Mouse (Mus musculus) spleen, postnatal 4 days (tissue): Measurements from ENCODE around the gene Tfe3.
A peak's percentile ranks its signal among the peaks of the same experiment; 100 is the strongest.
"Not testable (repeated sequence)": the region's sequence is repeated elsewhere in the genome, so short reads cannot be mapped to it uniquely, and the experiment has no call there.

Experiments used
- DNase-seq, 2 experiments: peaks; one replicate each; pipeline ENCODE4 v3.0.0; 2022; ENCODE audit warnings: low spot score in 2 of 2

The Tfe3 gene

GRCm38 (mm10) chrX:7762137-7762920 is at the start of gene Tfe3:
Gene Tfe3, plus strand, starts transcription at chrX:7762560.
- peak; percentile 88 to 89 for DNase-seq

DNA sequence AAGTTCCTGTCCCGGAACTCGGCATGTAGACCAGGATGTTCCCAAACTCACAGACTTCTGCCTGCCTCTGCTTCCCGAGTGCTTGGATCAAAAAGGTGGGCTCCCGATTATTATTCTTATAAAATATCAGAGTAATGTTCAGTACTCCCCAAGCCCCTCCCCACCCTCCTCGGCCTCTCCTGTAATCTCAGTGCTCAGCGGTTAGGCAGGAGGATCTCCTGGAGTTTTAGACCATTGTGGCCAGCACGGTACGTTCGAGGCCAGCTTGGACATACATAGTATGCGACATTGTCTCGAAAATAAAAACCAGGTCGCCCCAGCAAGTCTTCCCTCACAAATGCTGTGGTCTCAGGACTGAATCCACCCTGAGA is 48.6 kb upstream of the Tfe3 start:
- DNase-seq: not testable (repeated sequence)

- peak; percentile 90 to 91 for DNase-seq
Measured at GRCm38 (mm10) chrX:7714135-7714899, 48.0 kb upstream of the Tfe3 start, which contains the start of gene Wdr45. Gene Wdr45, plus strand, starts transcription at chrX:7714333.

DNA sequence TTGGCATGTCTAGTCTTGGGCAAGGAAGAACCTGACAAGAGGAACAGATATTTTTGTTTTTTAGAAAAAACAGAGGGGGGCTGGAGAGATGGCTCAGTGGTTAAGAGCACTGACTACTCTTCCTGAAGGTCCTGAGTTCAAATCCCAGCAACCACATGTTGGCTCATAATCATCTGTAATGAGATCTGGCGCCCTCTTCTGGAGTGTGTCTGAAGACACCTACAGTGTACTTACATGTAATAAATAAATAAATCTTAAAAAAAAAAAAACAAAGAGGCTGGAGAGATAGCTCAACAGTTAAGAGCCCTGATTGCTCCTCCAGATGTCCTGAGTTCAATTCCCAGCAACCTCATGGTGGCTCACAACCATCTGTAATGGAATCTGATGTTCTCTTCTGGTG is 46.3 kb upstream of the Tfe3 start:
- not testable (repeated sequence) for DNase-seq

DNA sequence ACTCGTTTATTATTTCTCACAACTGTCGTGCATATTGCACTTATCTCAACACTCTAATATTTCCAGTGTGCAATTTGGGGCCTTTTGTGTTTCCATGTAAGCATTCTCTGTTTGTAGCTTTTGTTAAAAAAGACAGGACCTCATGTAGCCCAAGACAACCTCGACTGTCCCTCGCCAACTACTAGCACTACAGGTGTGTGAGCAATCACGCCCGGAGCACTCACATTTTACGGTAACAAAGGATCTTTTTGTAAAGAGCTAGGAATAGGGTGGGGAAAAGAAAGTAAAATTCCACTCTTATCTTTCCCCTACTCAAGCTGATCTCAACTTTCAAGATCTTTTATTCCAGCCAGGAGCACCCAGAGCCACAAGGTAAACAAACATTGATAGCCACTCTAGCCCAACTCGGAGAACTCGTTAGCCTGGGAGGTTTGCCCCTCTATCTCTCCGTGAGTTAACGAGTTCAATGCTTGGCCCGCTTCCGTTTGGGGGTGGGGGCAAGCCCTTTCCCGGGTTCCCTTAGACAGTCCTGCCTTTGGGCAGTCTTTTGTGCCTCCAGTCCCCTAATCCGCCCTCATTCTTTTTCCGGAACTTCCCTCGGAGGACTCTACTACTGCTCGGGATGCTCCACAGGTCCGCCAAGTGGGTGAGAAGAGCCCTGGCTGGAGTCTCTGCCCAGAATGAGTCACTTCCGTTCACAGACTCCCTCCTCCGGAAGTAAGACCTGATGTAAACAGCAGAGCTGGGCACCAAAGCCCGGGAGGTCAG is 40.7 kb upstream of the Tfe3 start, which contains the start of gene Gm45208:
Gene Gm45208, plus strand, starts transcription at position 732 of the 768 bp plus-strand sequence.
- peak; percentile 71 to 81 for DNase-seq

DNA sequence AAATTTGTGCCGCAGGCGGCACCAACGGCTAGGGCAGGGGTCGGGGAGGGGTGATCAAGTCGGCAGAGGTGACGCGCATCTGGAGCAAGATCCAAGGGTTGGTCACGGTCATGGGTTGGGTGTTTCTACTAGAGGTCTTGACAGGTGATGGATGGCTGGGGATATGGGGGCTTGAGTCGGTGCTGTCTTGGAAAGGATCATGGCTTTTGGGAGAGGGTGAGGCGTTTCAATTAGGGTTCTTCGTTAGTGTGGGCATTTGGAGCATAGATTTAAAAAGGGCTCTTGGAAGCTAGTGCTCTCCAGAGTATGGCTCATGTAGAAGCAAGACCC is 40.1 kb upstream of the Tfe3 start:
- no peak for DNase-seq

DNA sequence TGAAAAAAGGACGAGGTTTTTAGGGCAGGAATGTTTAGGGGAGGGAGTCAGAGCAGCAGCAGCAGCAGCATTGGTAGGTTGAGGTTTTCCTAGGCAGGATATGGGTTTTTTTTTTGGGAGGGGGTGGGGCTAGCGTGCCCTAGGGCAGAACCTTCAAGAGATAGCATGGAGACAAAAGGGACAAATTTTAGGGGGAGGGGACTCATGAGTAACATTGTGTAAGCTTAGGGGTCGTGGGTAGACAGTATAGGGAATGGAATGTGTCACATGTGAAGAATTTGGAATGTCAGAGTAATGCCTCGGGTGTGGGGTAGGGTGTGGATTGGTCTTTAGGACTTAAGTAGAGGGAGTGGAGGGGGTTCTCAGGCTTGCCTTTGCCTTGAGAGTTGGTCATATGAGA is 39.7 kb upstream of the Tfe3 start:
- DNase-seq: no peak

DNA sequence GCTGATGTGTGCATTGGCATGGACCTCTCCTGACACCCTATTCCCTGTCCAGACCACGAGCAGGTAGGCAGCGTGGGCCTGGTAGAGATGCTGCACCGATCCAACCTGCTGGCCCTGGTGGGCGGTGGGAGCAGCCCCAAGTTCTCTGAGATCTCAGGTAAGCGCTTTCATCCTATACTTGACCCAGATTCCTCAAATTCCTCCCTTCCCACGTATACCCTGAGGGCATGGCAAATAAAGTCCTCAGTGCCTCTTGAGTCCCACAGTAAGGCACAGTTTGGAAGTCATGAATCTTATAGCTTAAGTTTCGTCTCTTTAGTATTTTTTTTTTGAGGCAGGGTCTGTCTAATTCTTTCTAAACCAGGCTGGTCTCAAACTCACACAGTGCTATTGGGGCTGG is 38.2 kb upstream of the Tfe3 start:
- DNase-seq: no peak

DNA sequence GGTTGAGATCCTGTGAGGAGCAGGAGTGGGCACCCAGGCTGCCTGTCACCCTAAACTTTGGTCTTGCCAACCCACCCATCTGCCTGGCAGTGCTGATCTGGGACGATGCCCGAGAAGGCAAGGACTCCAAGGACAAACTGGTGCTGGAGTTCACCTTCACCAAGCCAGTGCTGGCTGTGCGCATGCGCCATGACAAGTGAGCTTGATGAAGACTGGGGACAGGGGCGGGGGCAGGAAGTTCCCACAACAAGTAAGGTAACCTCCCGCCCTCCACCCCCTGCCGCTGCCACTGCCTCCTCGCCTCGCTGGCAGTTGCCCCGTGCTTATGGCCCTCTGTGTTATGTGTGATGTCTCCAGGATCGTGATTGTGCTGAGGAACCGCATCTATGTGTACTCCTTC is 36.5 kb upstream of the Tfe3 start:
- DNase-seq: no peak

GRCm38 (mm10) chrX:7727176-7727575 is 35.2 kb upstream of the Tfe3 start:
- no peak for DNase-seq

DNA sequence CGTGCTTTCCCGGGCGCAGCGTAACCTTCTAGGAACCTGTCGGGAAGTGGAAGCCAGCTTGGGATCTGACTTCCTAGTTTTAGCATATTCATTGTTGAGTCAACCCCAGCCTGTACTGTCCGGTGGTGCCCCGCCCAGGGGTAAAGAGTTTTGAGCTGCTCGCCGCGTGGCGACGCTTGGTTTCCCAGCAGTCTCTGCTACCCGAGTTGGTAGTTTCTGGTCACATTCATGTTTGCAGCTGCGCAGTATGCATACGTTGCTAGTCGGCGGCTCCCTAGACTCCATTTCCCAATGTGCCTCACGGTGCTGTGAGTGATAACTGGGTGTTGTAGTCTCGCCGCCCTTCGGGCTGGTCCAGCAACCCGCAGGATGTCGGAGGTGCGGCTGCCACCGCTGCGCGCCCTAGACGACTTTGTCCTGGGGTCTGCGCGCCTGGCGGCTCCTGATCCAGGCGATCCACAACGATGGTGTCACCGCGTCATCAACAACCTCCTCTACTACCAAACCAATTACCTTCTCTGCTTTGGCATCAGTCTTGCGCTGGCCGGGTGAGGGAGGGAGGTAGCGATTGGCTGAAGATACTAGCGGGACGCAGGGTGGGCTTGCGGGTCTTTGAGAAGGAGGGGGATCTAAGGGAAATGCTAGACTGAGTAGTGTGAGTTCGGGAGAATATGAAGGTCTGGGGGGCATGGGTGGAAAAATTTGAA is 34.0 kb upstream of the Tfe3 start, which contains the start of gene Praf2:
Gene Praf2, plus strand, starts transcription at position 225 of the 707 bp plus-strand sequence.
- peak; percentile 72 to 77 for DNase-seq

DNA sequence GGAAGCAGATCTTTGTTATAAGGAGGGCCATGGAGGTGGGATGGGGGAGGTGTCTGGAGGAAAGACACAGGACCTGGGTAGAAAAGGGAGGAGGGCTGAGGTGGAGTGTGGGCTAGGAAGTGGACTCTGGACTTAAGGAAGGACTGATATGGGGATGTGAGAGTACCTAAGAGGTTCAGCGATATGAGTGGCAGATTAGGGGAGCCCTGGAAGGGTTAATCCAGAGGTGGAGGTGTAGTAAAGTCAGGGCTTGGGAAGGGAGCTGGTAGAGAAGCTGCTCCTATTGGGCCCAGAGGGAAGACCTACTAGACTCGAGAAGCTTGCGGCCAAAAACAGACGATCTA is 33.5 kb upstream of the Tfe3 start:
- DNase-seq: no peak

DNA sequence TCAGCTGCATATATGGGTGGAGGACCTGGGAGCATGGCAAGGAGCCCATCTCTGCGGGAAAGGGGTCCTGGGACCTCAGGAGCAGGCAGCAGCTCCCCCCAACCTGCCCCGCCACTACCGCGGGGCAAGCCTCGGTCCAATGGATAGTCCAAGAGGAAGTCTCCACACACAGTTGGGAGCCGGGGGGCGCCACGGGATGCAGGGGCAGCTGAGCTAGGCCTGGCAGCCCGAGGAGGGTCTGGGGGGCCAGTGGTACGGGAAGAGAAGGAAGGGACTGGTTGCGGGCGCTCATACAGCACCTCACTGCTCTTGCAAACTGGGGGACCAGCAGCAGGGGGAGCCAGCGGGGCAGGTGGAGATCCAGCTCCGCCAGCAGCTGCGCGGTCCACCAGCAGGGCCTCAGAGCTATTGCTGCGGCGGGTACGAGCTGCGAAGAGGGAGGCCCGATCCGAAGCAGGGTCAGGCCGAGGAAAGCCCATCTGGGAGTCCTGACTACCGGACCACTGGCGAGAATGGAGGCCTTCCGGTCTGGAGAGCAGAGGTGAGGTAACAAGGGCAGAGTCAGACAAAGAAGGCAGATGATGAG is 28.7 kb upstream of the Tfe3 start:
- DNase-seq: peak; percentile 84 to 93

DNA sequence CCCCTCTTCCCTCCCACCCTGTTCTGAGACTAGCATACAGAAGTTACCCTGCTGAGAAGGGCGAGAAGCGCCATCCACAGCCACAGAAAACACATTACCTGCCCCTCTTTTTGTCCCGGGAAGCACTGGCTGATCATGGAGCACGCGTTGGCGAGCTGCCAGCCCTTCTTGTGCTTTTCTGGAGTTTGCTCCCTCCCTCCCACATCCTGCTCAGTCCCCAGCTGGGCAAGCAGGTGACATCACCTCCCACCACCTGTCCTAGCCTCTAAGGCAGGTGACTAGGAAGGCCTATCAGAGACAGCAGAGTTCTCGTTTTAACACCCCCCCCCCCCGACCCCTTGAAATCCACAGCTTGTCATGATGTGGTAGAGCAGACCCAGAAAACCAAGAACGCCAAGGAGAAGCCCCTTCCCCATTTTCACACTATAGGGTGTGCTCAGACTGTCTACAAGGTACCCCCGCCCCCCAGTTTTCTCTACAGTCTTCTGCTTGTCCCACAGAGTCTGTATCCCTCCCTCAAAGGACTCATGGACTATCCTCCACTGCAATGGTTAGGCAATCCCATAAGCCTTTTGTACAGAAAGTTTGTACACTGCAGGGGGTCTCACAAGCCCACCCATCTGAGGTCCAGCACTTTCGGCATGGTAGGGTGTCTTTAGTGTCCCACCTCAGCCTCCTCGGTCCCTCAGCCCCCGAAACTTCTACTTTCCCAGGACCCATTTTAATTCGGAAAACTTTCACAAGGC is 22.9 kb upstream of the Tfe3 start:
- no peak for DNase-seq

DNA sequence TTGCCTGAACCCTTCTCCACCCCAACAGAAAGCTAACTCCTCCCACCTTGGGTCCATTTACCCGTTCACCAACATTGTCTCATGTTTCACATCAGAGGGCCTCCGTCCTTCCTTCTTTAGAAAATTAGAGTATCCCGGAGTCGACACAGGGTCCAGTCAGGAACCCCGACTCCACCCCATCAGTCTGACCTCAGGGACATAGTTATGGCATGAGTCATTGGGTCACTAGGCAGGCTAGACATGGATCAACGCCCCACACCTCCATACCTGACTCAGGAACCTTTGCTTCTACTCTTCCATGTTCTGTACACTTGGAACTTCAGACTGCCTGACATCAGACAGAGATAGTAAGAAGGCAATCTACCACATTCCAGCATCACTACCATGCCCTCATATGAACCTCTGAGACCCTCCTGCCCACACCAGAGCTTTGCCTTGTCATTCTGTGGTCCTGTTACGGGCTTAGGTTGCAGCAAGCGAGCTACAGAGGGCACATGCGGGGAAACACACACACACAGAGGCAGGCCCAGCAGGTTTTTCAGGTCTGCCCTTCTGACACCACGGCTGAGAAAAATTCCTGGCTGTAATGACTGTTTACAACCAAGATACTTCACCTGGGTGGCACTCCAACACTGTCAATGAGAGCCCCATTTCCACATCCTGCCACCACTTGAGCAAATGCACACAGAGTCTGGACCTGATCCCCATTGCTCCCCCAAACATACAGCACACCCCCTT is 22.1 kb upstream of the Tfe3 start:
- no peak for DNase-seq

DNA sequence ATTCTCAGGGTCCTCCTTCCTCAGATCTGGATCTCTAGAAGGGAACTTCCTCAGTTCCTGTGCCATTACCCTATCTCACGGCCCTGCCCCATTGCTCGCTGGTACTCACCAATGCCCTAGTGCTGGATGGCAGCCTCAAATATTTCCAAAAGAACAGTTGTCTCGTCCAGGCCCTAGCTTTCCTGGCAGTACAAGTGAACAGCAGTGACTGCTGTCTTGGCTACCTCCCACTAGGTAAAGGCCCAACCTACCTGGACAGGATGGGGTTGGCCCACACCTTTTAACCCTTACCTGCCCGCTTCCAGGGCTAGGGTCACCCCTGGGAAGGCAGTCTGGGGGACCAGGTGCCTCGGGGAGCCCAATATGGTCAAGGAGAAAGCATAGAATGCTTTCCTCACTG is 21.3 kb upstream of the Tfe3 start:
- DNase-seq: no peak

GRCm38 (mm10) chrX:7743470-7743869 is 18.9 kb upstream of the Tfe3 start:
- no peak for DNase-seq

DNA sequence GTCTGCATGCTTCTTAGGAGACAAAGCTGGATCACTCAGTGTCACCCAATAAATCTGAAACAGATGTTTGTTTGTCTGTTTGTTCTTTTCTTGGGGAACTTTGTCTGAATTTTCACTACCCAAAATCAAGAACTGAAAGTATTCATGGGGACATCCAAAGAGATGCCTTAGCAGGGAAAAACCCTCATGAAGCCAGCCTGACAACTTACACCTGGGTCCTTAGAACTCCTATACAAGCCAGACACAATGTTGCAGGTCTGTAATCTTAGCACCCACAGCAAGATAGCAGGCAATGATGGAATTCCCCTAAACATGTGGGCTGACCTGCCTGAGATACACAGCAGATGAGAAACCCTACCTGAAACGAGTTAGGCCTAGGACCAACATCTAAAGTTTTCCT is 17.4 kb upstream of the Tfe3 start:
- DNase-seq: no peak

GRCm38 (mm10) chrX:7745429-7745828 is 16.9 kb upstream of the Tfe3 start:
- DNase-seq: no peak
